Mouse (Mus musculus) lung, embryonic 15.5 days (tissue): Measurements from ENCODE around the gene Mthfd1l. TPM values are rescaled to one million over a fixed set of nuclear protein-coding genes. Genes with fewer than 3 reads are reported as not detected.
"Not testable (repeated sequence)": the region's sequence is repeated elsewhere in the genome, so short reads cannot be mapped to it uniquely, and the experiment has no call there.

Experiments used
- ATAC-seq: fragments of 200-750 bp; cut with Nextera tagmentation; 2 replicates; pipeline ENCODE4 v1.8.0; 2017; ENCODE audit warnings: moderate number of reproducible peaks, borderline replicate concordance; ENCODE audit not compliant: low FRiP score, low TSS enrichment; ENCODE audit errors: extremely low read depth
- H3K27ac ChIP-seq: fragments of 300-500 bp; sonication (generic); 2 replicates; pipeline ENCODE4 v1.5.1; 2015; ENCODE audit warnings: moderate library complexity, mild to moderate bottlenecking, inconsistent platforms
- H3K27me3 ChIP-seq: fragments of 300-500 bp; sonication (generic); 2 replicates; pipeline ENCODE4 v1.6.1; 2015; ENCODE audit warnings: inconsistent platforms
- H3K36me3 ChIP-seq: fragments of 300-500 bp; sonication (generic); 2 replicates; pipeline ENCODE4 v1.6.1; 2015; ENCODE audit warnings: inconsistent platforms
- H3K4me1 ChIP-seq: fragments of 300-500 bp; sonication (generic); 2 replicates; pipeline ENCODE4 v1.6.1; 2015; ENCODE audit warnings: inconsistent platforms
- H3K4me2 ChIP-seq: fragments of 300-500 bp; sonication (generic); 2 replicates; pipeline ENCODE4 v1.6.1; 2015; ENCODE audit warnings: inconsistent platforms, mild to moderate bottlenecking, moderate library complexity
- H3K4me3 ChIP-seq: fragments of 300-500 bp; sonication (generic); 2 replicates; pipeline ENCODE4 v1.5.1; 2015; ENCODE audit warnings: mild to moderate bottlenecking, inconsistent platforms
- H3K9ac ChIP-seq: fragments of 300-500 bp; sonication (generic); 2 replicates; pipeline ENCODE4 v1.6.1; 2015; ENCODE audit warnings: inconsistent platforms
- H3K9me3 ChIP-seq: fragments of 300-500 bp; sonication (generic); 2 replicates; pipeline ENCODE4 v1.6.1; 2016; ENCODE audit warnings: inconsistent platforms
- WGBS: fragments of 180-500 bp; shearing (Covaris S2); methylation state at CpG from one replicate; pipeline ENCODE4 v1.1.7; 2015; 5-methylcytosine and 5-hydroxymethylcytosine counted together
- polyA plus RNA-seq: library from polyadenylated mRNA; unstranded; fragments of >200 nt; fragmentation: Nextera tagmentation; extraction: Ambion mirVana; gene quantifications from 2 replicates; pipeline ENCODE4 v1.2.1, GENCODE M21; 2015

The Mthfd1l gene
- polyA plus RNA-seq, 1 experiment from 2014 or later: 16.1 TPM

DNA sequence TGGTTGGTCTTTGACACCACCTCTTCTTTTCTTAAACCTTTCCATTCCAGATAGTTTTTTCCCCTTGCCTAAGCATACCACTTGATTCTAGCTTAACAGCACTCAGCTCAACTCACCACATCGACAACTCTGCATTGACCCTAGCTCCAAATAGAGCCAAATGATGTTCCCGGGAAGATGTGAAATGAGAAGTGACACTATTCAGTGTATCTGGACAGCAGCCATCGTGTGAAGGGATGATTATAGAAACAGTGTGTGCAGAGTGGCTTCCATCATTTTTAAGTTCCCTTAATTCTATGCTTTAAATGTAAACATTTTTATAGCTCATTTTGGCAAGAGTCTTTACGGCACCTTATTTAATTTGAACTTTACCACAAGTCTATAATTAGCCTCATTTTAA is 204.4 kb downstream of the Mthfd1l start:
- Histone ChIP-seq H3K4me2 (no peak overlapping the region), H3K36me3 (no peaks in the 10 kb centered on the region), H3K9ac (no peak overlapping the region), H3K9me3 (no peaks in the 10 kb centered on the region), H3K27ac (peak overlapping the region; percentile 73; the same call in 1 of the 2 replicates), H3K4me3 (no peak overlapping the region), H3K27me3 (no peaks in the 10 kb centered on the region), H3K4me1 (peaks cover 35% of the 10 kb centered on the region)
- ATAC-seq: peak; percentile 73; the same call in 1 of the 2 replicates
- 46% methylated on average over 4 of the region's 4 CpGs for WGBS

DNA sequence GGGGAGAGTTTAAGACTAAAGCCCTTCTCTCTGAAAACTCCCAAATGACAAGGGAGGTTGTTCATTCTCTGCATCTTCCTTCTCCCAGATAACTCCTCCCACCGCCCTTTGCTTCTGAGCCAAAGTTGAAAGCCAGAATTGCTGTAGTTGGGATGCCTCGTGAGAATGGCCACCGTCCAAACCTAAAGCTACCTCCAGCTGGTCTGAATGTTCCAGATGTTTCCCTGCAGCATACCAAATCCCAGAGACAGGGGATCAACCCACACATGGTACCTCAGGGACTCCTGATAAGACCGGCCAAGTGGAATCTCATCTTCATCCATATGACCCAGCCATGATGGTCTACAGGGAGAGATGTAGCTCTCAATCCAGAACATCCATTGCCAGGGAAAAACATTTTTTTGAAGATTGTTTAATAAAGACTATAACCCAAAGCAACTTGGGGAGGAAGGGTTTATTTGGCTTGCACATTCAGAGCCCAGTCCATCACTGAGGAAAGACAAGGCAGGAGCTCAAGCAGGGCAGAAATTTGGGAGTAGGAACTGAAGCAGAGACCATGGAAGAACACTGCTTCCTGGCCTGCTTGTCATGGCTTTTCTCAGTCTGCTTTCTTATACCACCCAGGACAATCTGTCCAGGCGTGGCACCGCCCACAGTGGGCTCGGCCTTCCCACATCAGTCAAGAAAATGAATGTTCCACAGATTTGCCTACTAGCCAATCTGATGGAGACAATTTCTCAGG is 206.3 kb downstream of the Mthfd1l start:
- Histone ChIP-seq H3K27ac (peak overlapping the region; percentile 73), H3K4me3 (no peak overlapping the region), H3K4me1 (peaks cover 35% of the 10 kb centered on the region), H3K36me3 (no peaks in the 10 kb centered on the region), H3K9ac (no peak overlapping the region), H3K9me3 (no peaks in the 10 kb centered on the region), H3K27me3 (no peaks in the 10 kb centered on the region), H3K4me2 (no peak overlapping the region)
- peak; percentile 75; the same call in 1 of the 2 replicates for ATAC-seq
- 65% methylated on average over 7 of the region's 7 CpGs for WGBS

DNA sequence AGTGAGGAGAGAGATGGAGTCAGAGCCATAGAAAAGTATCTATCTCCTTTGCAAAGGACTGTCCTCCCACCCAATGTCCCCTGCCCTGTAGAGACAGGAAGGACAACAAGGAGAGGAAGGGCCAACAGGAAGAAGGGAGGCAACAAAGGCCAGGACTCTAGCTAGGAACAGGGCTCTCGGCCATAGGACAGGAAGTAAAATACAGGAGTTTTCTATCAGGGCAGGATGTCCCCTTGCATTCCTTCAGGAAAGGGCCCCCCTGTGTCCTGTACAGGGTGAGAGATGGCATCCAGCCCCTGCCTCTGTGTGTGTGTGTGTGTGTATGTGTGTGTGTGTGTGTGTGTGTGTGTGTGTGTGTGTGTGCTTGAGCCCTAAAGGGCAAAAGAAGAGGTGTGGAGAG is 209.0 kb downstream of the Mthfd1l start:
- H3K9me3 ChIP-seq: no peaks in the 10 kb centered on the region
- H3K4me2 ChIP-seq: no peak overlapping the region
- H3K4me3 ChIP-seq: no peak overlapping the region
- H3K27ac ChIP-seq: 0 out of 2 replicates have a peak overlapping the region, but pooled peaks have one; percentile 27
- ATAC-seq: peak; percentile 37; the same call in 1 of the 2 replicates
- H3K9ac ChIP-seq: no peak overlapping the region
- WGBS: 31% methylated on average over 1 of the region's 1 CpGs
- H3K4me1 ChIP-seq: peaks cover 25% of the 10 kb centered on the region
- no peaks in the 10 kb centered on the region for H3K36me3 ChIP-seq
- no peaks in the 10 kb centered on the region for H3K27me3 ChIP-seq

DNA sequence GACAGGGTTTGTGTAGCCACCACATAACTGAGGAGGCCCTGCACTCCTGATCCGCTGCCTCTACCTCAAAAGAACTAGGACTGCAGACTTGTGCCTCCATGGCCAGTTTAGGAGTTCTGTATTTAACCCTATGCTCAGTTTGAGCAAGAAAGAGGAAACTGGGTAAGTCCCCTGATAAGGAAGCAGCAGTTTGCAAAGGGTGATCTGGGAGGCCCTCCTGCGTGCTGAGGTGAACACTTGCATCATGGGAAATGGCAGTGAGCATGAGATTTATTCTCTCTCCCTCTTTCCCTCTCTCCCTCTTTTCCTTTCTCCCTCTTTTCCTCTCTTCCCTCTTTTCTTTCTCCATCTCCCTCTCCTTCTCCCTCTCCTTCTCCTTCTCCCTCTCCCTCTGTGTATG is 209.5 kb downstream of the Mthfd1l start:
- Histone ChIP-seq H3K36me3 (no peaks in the 10 kb centered on the region), H3K4me1 (peaks cover 22% of the 10 kb centered on the region), H3K4me3 (no peak overlapping the region), H3K4me2 (no peak overlapping the region), H3K9ac (no peak overlapping the region), H3K27me3 (no peaks in the 10 kb centered on the region), H3K27ac (no peak overlapping the region), H3K9me3 (no peaks in the 10 kb centered on the region)
- WGBS: 76% methylated on average over 2 of the region's 2 CpGs
- no peak for ATAC-seq

DNA sequence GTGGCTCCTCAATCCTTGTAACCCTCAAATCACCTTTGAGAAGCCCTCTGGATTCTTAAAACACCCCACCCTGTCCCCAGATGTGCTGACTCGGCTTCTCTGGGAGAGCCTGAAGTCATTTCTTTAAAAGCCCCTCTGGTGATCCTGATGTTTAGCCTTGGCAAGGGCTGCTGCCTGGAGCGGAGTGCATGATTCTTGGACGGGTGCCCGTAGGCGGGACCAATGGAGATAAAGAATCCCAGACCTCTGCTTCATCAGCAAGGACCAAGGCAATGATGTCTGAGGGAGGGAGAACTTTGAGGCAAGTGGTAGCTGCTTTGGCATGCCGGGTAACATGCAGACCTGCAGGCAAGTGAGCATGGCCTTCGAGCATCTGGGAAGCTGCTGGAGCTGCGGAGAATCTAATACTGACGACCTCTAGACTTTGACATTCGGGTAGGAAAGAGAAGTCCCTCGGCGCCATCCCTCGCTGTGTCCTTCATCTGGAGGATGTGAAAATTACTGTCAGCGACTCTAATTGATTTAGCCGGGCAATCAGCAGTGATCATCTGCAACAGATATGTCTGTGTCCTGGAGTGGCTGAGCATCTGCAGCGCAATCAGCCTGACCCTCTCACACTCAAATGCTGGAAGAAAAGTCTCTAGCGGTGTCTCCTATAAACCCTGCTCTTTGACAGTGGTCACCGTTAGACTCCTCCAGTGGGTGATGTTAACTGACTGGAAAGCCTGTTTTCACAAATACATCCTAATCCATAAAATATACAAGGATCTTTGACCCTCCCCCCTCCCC is 215.9 kb downstream of the Mthfd1l start:
- no peak overlapping the region for H3K9ac ChIP-seq
- peaks cover 18% of the 10 kb centered on the region for H3K4me1 ChIP-seq
- ATAC-seq: peak; percentile 80
- no peak overlapping the region for H3K4me3 ChIP-seq
- H3K36me3 ChIP-seq: no peaks in the 10 kb centered on the region
- H3K27ac ChIP-seq: peak overlapping the region; percentile 4; the same call in 1 of the 2 replicates
- H3K27me3 ChIP-seq: no peaks in the 10 kb centered on the region
- WGBS: 56% methylated on average over 18 of the region's 18 CpGs
- no peaks in the 10 kb centered on the region for H3K9me3 ChIP-seq
- no peak overlapping the region for H3K4me2 ChIP-seq

DNA sequence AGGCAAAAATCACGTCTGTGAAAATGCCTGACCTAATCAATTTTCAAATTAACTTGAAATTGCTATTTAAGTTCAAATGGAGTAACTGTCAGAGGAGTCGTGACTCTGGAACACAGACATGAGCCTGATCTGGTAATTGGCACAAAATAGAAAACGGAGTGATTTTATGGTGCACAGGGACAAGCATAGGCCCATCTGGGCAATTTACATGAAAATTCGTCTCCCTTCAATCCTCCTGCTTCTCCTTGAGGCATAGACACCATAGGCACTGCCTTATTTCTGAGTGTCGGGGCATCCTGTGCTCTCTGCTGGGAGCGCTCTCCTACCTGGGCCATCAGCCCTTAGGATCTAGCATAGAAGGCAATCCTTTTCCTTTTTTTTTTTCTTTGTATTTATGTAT is 216.5 kb downstream of the Mthfd1l start:
- ATAC-seq: no peak
- Histone ChIP-seq H3K9ac (no peak overlapping the region), H3K27ac (no peak overlapping the region), H3K36me3 (no peaks in the 10 kb centered on the region), H3K4me3 (no peak overlapping the region), H3K4me1 (peaks cover 18% of the 10 kb centered on the region), H3K9me3 (no peaks in the 10 kb centered on the region), H3K4me2 (no peak overlapping the region), H3K27me3 (no peaks in the 10 kb centered on the region)
- WGBS: 84% methylated on average over 6 of the region's 6 CpGs

DNA sequence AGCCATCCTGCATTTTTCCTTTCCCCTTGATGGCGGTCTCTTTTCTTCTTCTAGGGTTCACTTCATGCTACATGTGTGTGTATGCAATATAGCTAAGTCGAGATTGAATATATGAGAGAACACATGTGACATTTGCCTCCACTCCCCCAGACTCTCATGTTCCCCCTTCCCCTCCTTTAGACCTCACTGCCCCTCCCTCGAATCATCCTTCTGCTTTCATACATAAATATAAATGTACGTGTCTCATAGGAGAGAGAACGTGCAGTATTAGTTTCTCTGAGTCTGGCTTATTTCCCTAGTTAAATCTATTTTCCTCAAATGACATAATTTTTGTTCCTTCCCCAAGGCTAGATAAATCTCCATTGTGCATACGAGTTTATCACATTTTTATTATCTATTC is 226.1 kb downstream of the Mthfd1l start:
- 73% methylated on average over 6 of the region's 6 CpGs for WGBS

DNA sequence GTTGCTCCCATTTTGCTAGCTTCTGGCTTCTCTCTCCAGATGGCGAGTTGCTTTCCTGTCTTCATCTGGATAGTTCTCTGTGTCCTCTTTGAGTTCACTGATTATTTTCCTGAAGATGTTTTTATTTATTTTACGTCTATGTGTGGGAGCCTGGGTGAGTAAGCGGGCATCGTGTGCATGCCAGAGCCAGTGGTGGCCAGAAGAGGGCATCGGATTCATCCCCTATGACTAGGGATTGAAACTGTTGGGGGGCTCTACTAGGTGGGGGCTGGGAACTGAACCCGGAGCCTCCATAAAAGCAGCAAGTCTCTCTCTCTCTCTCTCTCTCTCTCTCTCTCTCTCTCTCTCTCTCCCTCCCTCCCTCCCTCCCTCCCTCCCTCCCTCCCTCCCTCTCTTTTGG is 227.0 kb downstream of the Mthfd1l start:
- Histone ChIP-seq H3K4me3 (no peak overlapping the region), H3K36me3 (no peaks in the 10 kb centered on the region)
- WGBS: 74% methylated on average over 6 of the region's 6 CpGs

More for the DNA sequence above, 226.1 kb downstream of the Mthfd1l start:
- Histone ChIP-seq H3K4me1 (no peaks in the 10 kb centered on the region), H3K4me3 (no peak overlapping the region), H3K27ac (no peak overlapping the region), H3K9ac (no peak overlapping the region), H3K4me2 (no peak overlapping the region), H3K27me3 (no peaks in the 10 kb centered on the region), H3K9me3 (no peaks in the 10 kb centered on the region), H3K36me3 (no peaks in the 10 kb centered on the region)
- ATAC-seq: no peak

DNA sequence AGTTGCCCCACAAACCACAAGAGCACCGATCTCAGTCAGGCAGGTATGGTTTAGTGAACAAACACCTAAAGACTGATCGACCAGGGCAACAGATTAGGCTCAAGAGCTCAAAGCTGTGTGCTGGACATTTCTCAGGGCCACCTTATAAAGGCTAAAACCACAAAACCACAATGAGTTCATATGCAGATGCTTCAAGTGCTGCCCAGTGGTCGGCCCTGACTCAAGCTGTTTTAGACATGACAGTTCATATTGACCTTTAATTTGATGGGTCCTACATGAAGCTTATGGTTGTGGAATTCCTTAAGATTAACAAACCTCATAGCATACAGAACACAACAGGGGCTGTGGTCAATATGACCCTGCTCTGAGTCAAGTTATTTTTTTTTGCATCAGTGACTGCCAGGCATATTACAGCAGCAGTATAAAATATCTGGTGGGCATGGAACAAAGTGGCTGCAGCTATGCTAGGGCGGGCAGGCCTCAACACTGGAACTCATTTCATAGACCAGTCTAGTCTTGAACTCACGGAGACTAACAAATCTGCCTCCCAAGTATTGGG is 227.7 kb downstream of the Mthfd1l start:
- no peak for ATAC-seq
- no peaks in the 10 kb centered on the region for H3K9me3 ChIP-seq
- H3K4me3 ChIP-seq: no peak overlapping the region
- no peaks in the 10 kb centered on the region for H3K36me3 ChIP-seq
- H3K4me1 ChIP-seq: no peaks in the 10 kb centered on the region
- no peak overlapping the region for H3K9ac ChIP-seq
- no peak overlapping the region for H3K4me2 ChIP-seq
- no peaks in the 10 kb centered on the region for H3K27me3 ChIP-seq
- H3K27ac ChIP-seq: no peak overlapping the region
- WGBS: 81% methylated on average over 5 of the region's 5 CpGs

More for the DNA sequence above, 227.0 kb downstream of the Mthfd1l start:
- H3K27ac ChIP-seq: no peak overlapping the region
- no peak overlapping the region for H3K9ac ChIP-seq
- H3K27me3 ChIP-seq: no peaks in the 10 kb centered on the region
- H3K9me3 ChIP-seq: no peaks in the 10 kb centered on the region
- ATAC-seq: no peak
- H3K4me1 ChIP-seq: no peaks in the 10 kb centered on the region
- H3K4me2 ChIP-seq: no peak overlapping the region

DNA sequence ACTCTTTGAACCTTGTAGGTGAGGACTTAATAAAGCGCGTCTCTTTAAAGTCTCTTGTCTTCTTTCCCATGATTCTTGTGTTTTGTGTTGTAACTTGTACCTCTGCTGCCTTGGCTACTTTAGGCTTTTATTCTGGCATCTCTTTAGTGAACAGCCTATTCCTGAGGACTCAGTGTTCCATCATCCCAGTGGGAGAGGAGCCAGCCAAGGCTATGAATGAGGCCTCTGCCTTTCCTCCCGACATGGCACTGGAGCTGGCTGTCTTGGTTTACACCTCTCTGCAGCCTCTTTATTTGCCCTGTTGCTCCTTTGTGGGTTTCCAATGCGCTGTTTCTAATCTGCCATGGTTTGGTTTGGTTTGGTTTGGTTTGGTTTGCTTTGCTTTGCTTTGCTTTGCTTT is 228.2 kb downstream of the Mthfd1l start:
- H3K4me2 ChIP-seq: no peak overlapping the region
- no peaks in the 10 kb centered on the region for H3K9me3 ChIP-seq
- H3K4me3 ChIP-seq: no peak overlapping the region
- H3K27me3 ChIP-seq: no peaks in the 10 kb centered on the region
- WGBS: 89% methylated on average over 4 of the region's 4 CpGs
- no peak for ATAC-seq
- no peak overlapping the region for H3K9ac ChIP-seq
- no peaks in the 10 kb centered on the region for H3K4me1 ChIP-seq
- H3K36me3 ChIP-seq: no peaks in the 10 kb centered on the region
- no peak overlapping the region for H3K27ac ChIP-seq

DNA sequence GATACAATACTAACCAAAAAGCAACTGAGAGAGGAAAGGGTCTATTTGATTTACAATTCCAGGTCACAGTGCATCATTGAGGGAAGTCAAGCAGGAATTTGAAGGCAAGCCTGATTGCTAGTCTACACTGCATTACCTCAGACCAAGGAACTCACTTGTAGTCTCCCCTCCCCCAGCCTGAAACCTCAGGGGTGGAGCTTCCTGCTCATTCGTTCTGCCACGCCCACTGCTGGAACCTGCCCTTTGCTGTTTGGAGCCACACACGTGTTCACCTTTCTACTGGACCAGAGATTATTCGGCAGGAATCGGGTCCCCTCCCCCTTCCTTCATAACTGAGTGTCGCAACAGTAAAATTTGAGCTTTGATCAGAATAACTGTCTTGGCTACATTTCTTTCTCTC is 230.7 kb downstream of the Mthfd1l start:
- WGBS: 49% methylated on average over 6 of the region's 6 CpGs
- H3K4me1 ChIP-seq, H3K36me3 ChIP-seq, H3K27me3 ChIP-seq, H3K9ac ChIP-seq, H3K4me2 ChIP-seq, H3K4me3 ChIP-seq, ATAC-seq, H3K9me3 ChIP-seq, H3K27ac ChIP-seq: not testable (repeated sequence)

DNA sequence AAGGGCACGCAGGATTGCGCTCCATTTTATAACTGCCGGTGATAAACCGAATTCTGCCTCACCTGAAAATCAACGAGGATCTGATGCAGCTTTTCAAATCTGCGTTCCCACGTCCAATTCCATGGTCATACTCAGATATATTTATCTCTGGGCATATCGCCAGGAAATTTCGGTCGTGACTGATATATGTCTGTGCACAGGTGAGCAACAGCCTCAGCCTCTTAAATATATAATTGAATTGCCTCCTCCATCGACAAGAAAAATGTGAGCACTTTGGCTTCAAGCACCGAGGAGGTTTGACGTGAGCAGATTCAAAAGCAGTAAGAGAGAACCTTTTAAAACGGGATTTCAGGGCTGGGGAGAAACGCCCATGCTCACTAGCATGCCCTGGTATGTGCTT is 236.1 kb downstream of the Mthfd1l start:
- H3K9me3 ChIP-seq: no peaks in the 10 kb centered on the region
- no peak overlapping the region for H3K4me3 ChIP-seq
- H3K36me3 ChIP-seq: no peaks in the 10 kb centered on the region
- no peak overlapping the region for H3K9ac ChIP-seq
- H3K4me2 ChIP-seq: no peak overlapping the region
- H3K4me1 ChIP-seq: peaks cover 9% of the 10 kb centered on the region
- no peaks in the 10 kb centered on the region for H3K27me3 ChIP-seq
- no peak overlapping the region for H3K27ac ChIP-seq
- ATAC-seq: no peak
- 59% methylated on average over 15 of the region's 15 CpGs for WGBS
